Mouse (Mus musculus): ENCODE results near the gene Capg. TPM values are rescaled to one million over a fixed set of nuclear protein-coding genes. Genes with fewer than 3 reads are reported as not detected.

The Capg gene
- total and polyA plus RNA-seq, 3 experiments, result 241 to 283 TPM; not detected in 1

GRCm38 (mm10) chr6:72598791-72599557 lies 54.8 kb downstream of the Capg start (continued):
- TF ChIP-seq HCFC1 (IDR thresholded peaks at IDR 0.05; ENCODE audit: low read depth, low read length) (no peak), JUND (IDR thresholded peaks at IDR 0.05; ENCODE audit: low read depth, low read length) (no peak), POLR2AphosphoS2 (IDR thresholded peaks at IDR 0.05; ENCODE audit: low read length) (no peak; the same call in 1 of the 2 replicates)

- H3K27me3 ChIP-seq (ENCODE audit: control insufficient read depth in 1 of 2, insufficient read depth in 2 of 2, low read length in 2 of 2), result no peaks in the 10 kb centered on the region
- peaks cover 0 to 9% of the 10 kb centered on the region in 2 experiments; a peak in 3 of 4 replicates for H3K36me3 ChIP-seq (ENCODE audit: control insufficient read depth in 1 of 2, insufficient read depth in 2 of 2, low read length in 2 of 2)
- no peak for DNase-seq (ENCODE audit: low read depth, low spot score)
- peaks cover 8 to 15% of the 10 kb centered on the region in 2 experiments for H3K4me1 ChIP-seq (ENCODE audit: control insufficient read depth in 1 of 2, insufficient read depth in 2 of 2, low read length in 2 of 2)
- no peaks in the 10 kb centered on the region for H3K9me3 ChIP-seq (replicated peaks; ENCODE audit: insufficient read depth, low read length)
- H3K27ac ChIP-seq (ENCODE audit: control insufficient read depth, low read depth, low read length), result no peak overlapping the region
- H3K79me2 ChIP-seq (ENCODE audit: control insufficient read depth, insufficient read depth, low read length, poor library complexity), result peaks cover 5% of the 10 kb centered on the region
- no peak overlapping the region for H3K4me3 ChIP-seq (ENCODE audit: control insufficient read depth in 1 of 2, insufficient read depth in 1 of 2, low read depth in 2 of 2, low read length in 2 of 2)
- H3K9ac ChIP-seq (ENCODE audit: control insufficient read depth, low read depth, low read length, poor library complexity, severe bottlenecking), result no peak overlapping the region
- TF ChIP-seq POLR2A (IDR thresholded peaks at IDR 0.05; ENCODE audit: control insufficient read depth in 1 of 2, insufficient read depth in 1 of 2, low read depth in 1 of 2, low read length in 2 of 2, poor library complexity in 1 of 2) (no peak), RAD21 (IDR thresholded peaks at IDR 0.05; ENCODE audit: low read depth, low read length) (no peak), ELF1 (IDR thresholded peaks at IDR 0.05; ENCODE audit: low read depth, low read length) (no peak), E2F4 (IDR thresholded peaks at IDR 0.05; ENCODE audit: borderline replicate concordance, low read depth, low read length) (no peak), MXI1 (IDR thresholded peaks at IDR 0.05; ENCODE audit: low read depth, low read length) (no peak), HCFC1 (IDR thresholded peaks at IDR 0.05; ENCODE audit: low read depth, low read length) (no peak), MEF2A (IDR thresholded peaks at IDR 0.05; ENCODE audit: extremely low read depth, insufficient replicate concordance, low read depth, low read length, poor library complexity, severe bottlenecking) (no peak), POLR2AphosphoS2 (IDR thresholded peaks at IDR 0.05; ENCODE audit: low read length) (no peak), MYC (IDR thresholded peaks at IDR 0.05; ENCODE audit: low read depth, low read length) (no peak), UBTF (IDR thresholded peaks at IDR 0.05; ENCODE audit: borderline replicate concordance, insufficient read depth, low read depth, low read length) (no peak), ZNF384 (IDR thresholded peaks at IDR 0.05; ENCODE audit: low read depth, low read length) (no peak), ZMIZ1 (IDR thresholded peaks at IDR 0.05; ENCODE audit: low read depth, low read length) (no peak), GABPA (IDR thresholded peaks at IDR 0.05; ENCODE audit: low read depth, low read length) (no peak), KAT2A (conservative IDR thresholded peaks at IDR 0.05; ENCODE audit: low read depth, low read length) (no peak), TAL1 (IDR thresholded peaks at IDR 0.05; ENCODE audit: low read length) (no peak), BHLHE40 (IDR thresholded peaks at IDR 0.05; ENCODE audit: borderline replicate concordance, low read depth, low read length) (no peak), USF2 (IDR thresholded peaks at IDR 0.05; ENCODE audit: borderline replicate concordance in 1 of 2, insufficient read depth in 1 of 2, low read depth in 1 of 2, low read length in 2 of 2) (no peak), SMC3 (IDR thresholded peaks at IDR 0.05; ENCODE audit: low read depth, low read length) (no peak), MYB (IDR thresholded peaks at IDR 0.05; ENCODE audit: low read depth, low read length) (no peak), MAZ (IDR thresholded peaks at IDR 0.05; ENCODE audit: low read depth, low read length) (no peak)
Observed at GRCm38 (mm10) chr6:72600216-72600615, 56.0 kb downstream of the Capg start.
